Mouse (Mus musculus) macrophage (primary cell): Measurements from ENCODE around the gene Gm10471. TPM values are rescaled to one million over a fixed set of nuclear protein-coding genes. Genes with fewer than 3 reads are reported as not detected.
"Not testable (repeated sequence)": the region's sequence is repeated elsewhere in the genome, so short reads cannot be mapped to it uniquely, and the experiment has no call there.

Source experiments
- H3K27ac ChIP-seq: fragments of 350-480 bp; formaldehyde crosslinking; 2 replicates; pipeline ENCODE4 v1.9.0; 2021
- H3K36me3 ChIP-seq: fragments of 350-480 bp; formaldehyde crosslinking; 2 replicates; pipeline ENCODE4 v1.9.0; 2021; ENCODE audit errors: inconsistent target
- H3K4me3 ChIP-seq: fragments of 350-480 bp; formaldehyde crosslinking; 2 replicates; pipeline ENCODE4 v1.9.0; 2021; ENCODE audit errors: inconsistent target
- H3K79me2 ChIP-seq: fragments of 350-480 bp; formaldehyde crosslinking; 2 replicates; pipeline ENCODE4 v1.9.0; 2021; ENCODE audit errors: inconsistent target
- WGBS: methylation state at CpG from one replicate; pipeline ENCODE4 v1.1.7; 2026; ENCODE audit warnings: inconsistent platforms; ENCODE audit not compliant: missing documents; 5-methylcytosine and 5-hydroxymethylcytosine counted together
- polyA plus RNA-seq: library from polyadenylated mRNA; stranded (reverse); fragments of 250-400 nt; gene quantifications from 3 replicates; pipeline ENCODE4 v1.2.4, GENCODE M21; 2018; ENCODE audit warnings: inconsistent platforms
- total RNA-seq, 78 experiments: library from RNA; depleted of rRNA; stranded (reverse); fragments of 250-400 nt; gene quantifications; 1 replicate in 9 of 78; 2 replicates in 24 of 78; 3 replicates in 43 of 78; 4 replicates in 2 of 78; pipeline ENCODE4 v1.2.4; 2018; ENCODE audit warnings: inconsistent platforms in 56 of 78

The Gm10471 gene
- not detected for total RNA-seq (2018; cell fraction: chromatin; rRNA removed)
- not detected for total RNA-seq (2018; cell fraction: cytosol; rRNA removed)
- total RNA-seq (2018; cell fraction: nucleus; rRNA removed): not detected
- polyA plus RNA-seq: not detected in 3 replicates

DNA sequence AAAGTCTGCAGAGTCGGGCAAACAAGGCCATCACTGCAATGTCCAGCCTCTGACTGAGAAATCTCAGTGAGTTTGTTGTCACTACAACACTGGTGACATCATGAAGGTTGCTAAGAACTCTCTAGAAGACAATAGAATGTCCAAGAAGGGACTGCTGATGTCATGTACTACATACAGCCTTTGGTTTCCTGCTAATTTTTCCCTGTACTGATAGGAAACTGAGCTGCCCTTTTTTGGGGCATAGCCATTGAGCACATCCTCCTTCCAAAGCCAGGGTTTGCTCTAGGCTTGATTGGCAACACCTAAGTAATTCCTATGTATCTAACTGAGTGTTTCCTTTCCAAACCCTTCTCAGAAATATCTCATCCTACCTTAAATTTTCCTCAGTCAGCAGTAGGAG lies at the start of gene Gm10471:
Gene Gm10471, minus strand, starts transcription at position 101 of the 400 bp plus-strand sequence.
- H3K79me2 ChIP-seq, H3K27ac ChIP-seq, H3K4me3 ChIP-seq, H3K36me3 ChIP-seq: not testable (repeated sequence)
- no CpG with 5 or more reads among the region's 1 CpGs for WGBS

DNA sequence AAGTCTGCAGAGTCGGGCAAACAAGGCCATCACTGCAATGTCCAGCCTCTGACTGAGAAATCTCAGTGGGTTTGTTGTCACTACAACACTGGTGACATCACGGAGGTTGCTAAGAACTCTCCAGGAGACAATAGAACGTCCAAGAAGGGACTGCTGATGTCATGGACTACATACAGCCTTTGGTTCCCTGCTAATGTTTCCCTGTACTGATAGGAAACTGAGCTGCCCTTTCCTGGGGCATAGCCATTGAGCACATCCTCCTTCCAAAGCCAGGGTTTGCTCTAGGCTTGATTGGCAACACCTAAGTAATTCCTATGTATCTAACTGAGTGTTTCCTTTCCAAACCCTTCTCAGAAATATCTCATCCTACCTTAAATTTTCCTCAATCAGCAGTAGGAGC lies 32.2 kb upstream of the Gm10471 start, which contains the start of gene Gm10220:
Gene Gm10220, minus strand, starts transcription at position 101 of the 400 bp plus-strand sequence.
- no CpG with 5 or more reads among the region's 3 CpGs for WGBS
- not testable (repeated sequence) for H3K27ac ChIP-seq, H3K79me2 ChIP-seq, H3K4me3 ChIP-seq, H3K36me3 ChIP-seq

- WGBS: no CpG with 5 or more reads among the region's 3 CpGs
- H3K36me3 ChIP-seq, H3K4me3 ChIP-seq, H3K27ac ChIP-seq, H3K79me2 ChIP-seq: not testable (repeated sequence)
Measured at GRCm38 (mm10) chr5:26105262-26105661, 16.2 kb upstream of the Gm10471 start, which contains the start of gene 5031410I06Rik. Gene 5031410I06Rik, minus strand, starts transcription at chr5:26105362.

- not testable (repeated sequence) for H3K79me2 ChIP-seq, H3K36me3 ChIP-seq, H3K27ac ChIP-seq, H3K4me3 ChIP-seq
Measured at GRCm38 (mm10) chr5:26079023-26079422, 10.1 kb downstream of the Gm10471 start.

DNA sequence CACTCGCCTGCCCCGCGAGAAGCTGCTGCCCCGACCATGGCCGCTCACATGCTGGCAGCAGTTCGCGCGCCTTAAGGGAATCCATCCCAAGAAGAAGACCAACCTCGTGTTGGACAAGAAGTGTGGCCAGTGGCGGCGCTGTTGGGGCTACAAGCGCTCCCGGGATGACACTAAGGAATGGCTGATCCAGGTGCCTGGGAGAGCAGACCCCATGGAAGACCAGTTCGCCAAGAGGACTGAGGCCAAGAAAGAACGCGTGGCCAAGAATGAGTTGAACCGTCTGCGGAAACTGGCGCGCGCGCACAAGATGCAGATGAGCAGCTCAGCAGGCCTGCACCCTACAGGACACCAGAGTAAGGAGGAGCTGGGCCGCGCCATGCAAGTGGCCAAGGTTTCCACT lies 18.4 kb downstream of the Gm10471 start:
- Histone ChIP-seq H3K79me2 (no peaks in the 10 kb centered on the region), H3K27ac (no peak overlapping the region), H3K36me3 (no peaks in the 10 kb centered on the region), H3K4me3 (no peak overlapping the region)
- 85% methylated on average over 24 of the region's 24 CpGs for WGBS

- H3K27ac ChIP-seq, H3K4me3 ChIP-seq, H3K79me2 ChIP-seq, H3K36me3 ChIP-seq: not testable (repeated sequence)
- no CpG with 5 or more reads among the region's 2 CpGs for WGBS
Measured at GRCm38 (mm10) chr5:26058481-26058880, 30.6 kb downstream of the Gm10471 start, which contains the start of gene Gm7347. Gene Gm7347, minus strand, starts transcription at chr5:26058581.

DNA sequence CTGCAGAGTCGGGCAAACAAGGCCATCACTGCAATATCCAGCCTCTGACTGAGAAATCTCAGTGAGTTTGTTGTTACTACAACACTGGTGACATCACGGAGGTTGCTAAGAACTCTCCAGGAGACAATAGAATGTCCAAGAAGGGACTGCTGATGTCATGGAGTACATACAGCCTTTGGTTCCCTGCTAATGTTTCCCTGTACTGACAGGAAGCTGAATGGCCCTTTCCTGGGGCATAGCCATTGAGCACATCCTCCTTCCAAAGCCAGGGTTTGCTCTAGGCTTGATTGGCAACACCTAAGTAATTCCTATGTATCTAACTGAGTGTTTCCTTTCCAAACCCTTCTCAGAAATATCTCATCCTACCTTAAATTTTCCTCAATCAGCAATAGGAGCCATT lies 49.6 kb downstream of the Gm10471 start, which contains the start of gene Speer4a:
Gene Speer4a, minus strand, starts transcription at position 101 of the 400 bp plus-strand sequence.
- H3K4me3 ChIP-seq, H3K79me2 ChIP-seq, H3K36me3 ChIP-seq, H3K27ac ChIP-seq: not testable (repeated sequence)
- 58% methylated on average over 2 of the region's 2 CpGs for WGBS

Other genes with a start within 250 kb of the Gm10471 start
- gene Gm21663, start 146.9 kb downstream of the Gm10471 start, polyA plus RNA-seq: not detected in 3 replicates
- not detected in 3 replicates for gene Gm21671, start 134.9 kb downstream of the Gm10471 start, polyA plus RNA-seq
- gene Gm21680, start 116.6 kb downstream of the Gm10471 start, polyA plus RNA-seq: not detected in 3 replicates
- gene Gm21698, start 100.6 kb downstream of the Gm10471 start, polyA plus RNA-seq: not detected in 3 replicates
- not detected in 3 replicates for gene Gm1979, start 84.5 kb downstream of the Gm10471 start, polyA plus RNA-seq
- not detected in 3 replicates for gene Gm5862, start 66.4 kb downstream of the Gm10471 start, polyA plus RNA-seq
- not detected in 3 replicates for gene Speer4a, start 49.7 kb downstream of the Gm10471 start, polyA plus RNA-seq
- gene Gm7347, start 30.7 kb downstream of the Gm10471 start, polyA plus RNA-seq: not detected in 3 replicates
- gene 5031410I06Rik, start 16.1 kb upstream of the Gm10471 start, polyA plus RNA-seq: not detected in 3 replicates
- gene Gm10220, start 32.1 kb upstream of the Gm10471 start, polyA plus RNA-seq: not detected in 3 replicates
- gene Gm7361, start 168.4 kb upstream of the Gm10471 start, polyA plus RNA-seq: not detected in 3 replicates